In genomic region chr14:47942671-47943070, GRCm38 (mm10) we compare ENCODE assay signal across 20 mouse cellular contexts.
"Had no signal": no experiment of that assay in that cellular context is flagged by ENCODE, and none has a peak within 500 bp of the region (broad histone marks: within the 10 kb centered on the region; RNA-seq: fewer than 3 reads in every experiment).

No protein-coding gene starts in this region.

- H3K27me3 ChIP-seq: midbrain, embryonic 12.5 days; neural tube, embryonic 13.5 days; neural tube, embryonic 15.5 days; stomach, embryonic 15.5 days had no signal

- H3K9me3 ChIP-seq: midbrain, embryonic 10.5 days; midbrain, embryonic 12.5 days; neural tube, embryonic 13.5 days; neural tube, embryonic 15.5 days; stomach, embryonic 15.5 days had no signal

- H3K4me3 ChIP-seq: midbrain, embryonic 10.5 days; midbrain, embryonic 12.5 days; myocyte; neural tube, embryonic 13.5 days; neural tube, embryonic 15.5 days; stomach, embryonic 15.5 days had no signal

- H3K4me2 ChIP-seq: lung, embryonic 14.5 days; midbrain, embryonic 12.5 days; neural tube, embryonic 13.5 days; neural tube, embryonic 15.5 days; stomach, embryonic 15.5 days had no signal

- DNase-seq: lung, adult 18-20 months; lung, embryonic 14.5 days; lung, postnatal 10 days; lung, postnatal 4 days; midbrain, embryonic 14.5 days; retina, postnatal 1 day; right cerebral cortex, adult 18-20 months; right cerebral cortex, postnatal 25 days; right cerebral cortex, postnatal 4 days; spleen, adult 18-20 months; thymus, adult 18-20 months; thymus, postnatal 25 days; thymus, postnatal 4 days had no signal

- H3K4me1 ChIP-seq: midbrain, embryonic 12.5 days; stomach, embryonic 15.5 days had no signal

- H3K9ac ChIP-seq: lung, embryonic 14.5 days; midbrain, embryonic 12.5 days; neural tube, embryonic 13.5 days; neural tube, embryonic 15.5 days; stomach, embryonic 15.5 days had no signal

- ATAC-seq: midbrain, embryonic 16.5 days had no signal

- H3K27ac ChIP-seq: midbrain, embryonic 10.5 days; midbrain, embryonic 12.5 days; neural tube, embryonic 13.5 days; neural tube, embryonic 15.5 days; stomach, embryonic 15.5 days had no signal

- H3K36me3 ChIP-seq: midbrain, embryonic 10.5 days; midbrain, embryonic 12.5 days; neural tube, embryonic 13.5 days; neural tube, embryonic 15.5 days; stomach, embryonic 15.5 days had no signal
